Mouse (Mus musculus) gastrocnemius, adult 2 months (tissue): ENCODE results near the gene Heyl. TPM values are rescaled to one million over a fixed set of nuclear protein-coding genes. Genes with fewer than 3 reads are reported as not detected.

Experiments used
- DNase-seq: peaks from one replicate; pipeline ENCODE4 v3.0.0; 2022
- H3K27ac ChIP-seq: fragments of 200-600 bp; 2 replicates; pipeline ENCODE4 v1.8.1; 2022; ENCODE audit warnings: mild to moderate bottlenecking
- H3K4me3 ChIP-seq: fragments of 200-600 bp; 2 replicates; pipeline ENCODE4 v1.8.1; 2022; ENCODE audit warnings: mild to moderate bottlenecking, moderate library complexity
- CTCF ChIP-seq: fragments of 200-600 bp; IDR thresholded peaks from 2 replicates; pipeline ENCODE4 v1.8.1; 2022; ENCODE audit warnings: antibody characterized with exemption, mild to moderate bottlenecking, moderate library complexity
- intact Hi-C: fragments of 180-260 bp; cut with DNase I; formaldehyde crosslinking; loops from one replicate; pipeline ENCODE4 v1.15.1; 2025
- long read RNA-seq, 2 experiments: library from polyadenylated mRNA; stranded (forward); transcript quantifications; one replicate each; pipeline ENCODE4 v2.0.0; 2021
- total RNA-seq, 2 experiments: library from RNA; stranded (reverse); gene quantifications; 2 replicates each; pipeline ENCODE4 v1.2.3; 2021

The Heyl gene
- 1 to 10 TPM; 5.1 to 6.4 TPM for total RNA-seq
- long read RNA-seq, experiment 1, full-length matches to known transcripts: 7 of 10 reads
- long read RNA-seq, experiment 1, partial matches to known transcripts: 0 of 10 reads
- long read RNA-seq, experiment 1, other reads (novel, unspliced or antisense): 3 of 10 reads
- long read RNA-seq, experiment 2, full-length matches to known transcripts: 9 of 12 reads
- long read RNA-seq, experiment 2, partial matches to known transcripts: 0 of 12 reads
- long read RNA-seq, experiment 2, other reads (novel, unspliced or antisense): 3 of 12 reads

DNA sequence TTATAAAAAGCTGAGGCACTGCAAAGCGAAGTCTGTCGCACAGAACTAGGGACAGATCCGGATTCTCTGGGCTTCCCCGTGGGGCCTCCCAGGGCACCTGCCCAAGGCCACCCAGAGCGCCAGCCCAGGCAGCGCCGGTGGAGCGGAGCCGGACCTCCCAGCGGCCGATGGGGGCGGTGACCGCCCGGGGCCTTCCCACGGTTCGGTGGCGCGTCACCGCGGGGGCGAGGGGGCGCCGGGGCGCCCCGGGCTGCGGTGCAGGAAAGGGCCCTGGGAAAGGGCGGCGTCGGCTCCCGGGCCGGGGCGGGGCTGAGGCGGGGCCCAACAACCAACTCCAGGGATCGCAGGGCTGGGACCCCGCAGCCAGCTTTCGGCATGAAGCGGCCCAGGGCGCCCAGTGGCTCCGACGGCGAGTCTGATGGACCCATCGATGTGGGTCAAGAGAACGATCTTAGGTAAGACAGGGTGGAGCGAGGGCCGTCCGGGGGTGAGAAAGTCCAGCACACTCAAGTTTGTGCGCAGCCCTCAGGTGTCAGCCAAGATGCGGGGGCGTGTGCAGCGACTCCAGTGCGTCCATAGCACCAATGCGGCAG, at the start of gene Heyl:
TSS of gene Heyl (plus strand) at position 65 of the 593 bp plus-strand sequence.
- peak within 1 kb of the TSS; percentile 83 for H3K27ac ChIP-seq

GRCm38 (mm10) chr4:123184816-123185215, 48.5 kb upstream of the Heyl start:
- DNase-seq: no peak
- intact Hi-C loops: no loop called here
- no peak for TF ChIP-seq CTCF
- Histone ChIP-seq H3K27ac (no peak overlapping the region), H3K4me3 (no peak overlapping the region)

More for the DNA sequence above, at the start of gene Heyl:
- H3K4me3 ChIP-seq: peak within 1 kb of the TSS; percentile 74
- DNase-seq: peak; percentile 76
- intact Hi-C loops: no loop called here
- no peak for TF ChIP-seq CTCF

GRCm38 (mm10) chr4:123192336-123192735, 41.0 kb upstream of the Heyl start:
- Histone ChIP-seq H3K4me3 (no peak overlapping the region), H3K27ac (no peak overlapping the region)
- TF ChIP-seq CTCF: no peak
- DNase-seq: no peak
- intact Hi-C loops: no loop called here

- H3K27ac ChIP-seq: no peak overlapping the region
- no peak for TF ChIP-seq CTCF
- intact Hi-C loops: no loop called here
These were observed 39.6 kb upstream of the Heyl start for GRCm38 (mm10) chr4:123193791-123194190.

GRCm38 (mm10) chr4:123196695-123197094, 36.7 kb upstream of the Heyl start:
- DNase-seq: no peak
- H3K4me3 ChIP-seq: no peak overlapping the region
- no peak overlapping the region for H3K27ac ChIP-seq
- no peak for TF ChIP-seq CTCF
- intact Hi-C loops: no loop called here

More at GRCm38 (mm10) chr4:123193791-123194190, 39.6 kb upstream of the Heyl start:
- no peak overlapping the region for H3K4me3 ChIP-seq
- DNase-seq: no peak

GRCm38 (mm10) chr4:123200771-123201185, 32.6 kb upstream of the Heyl start:
- H3K27ac ChIP-seq: peak overlapping the region; percentile 90
- intact Hi-C loops: loop anchor here (1.0 kb wide), 1 partner anchor 44 kb away; no protein-coding TSS in a partner anchor
- peak; percentile 78 for DNase-seq
- peak; percentile 96 for TF ChIP-seq CTCF
- H3K4me3 ChIP-seq: peak overlapping the region; percentile 79

DNA sequence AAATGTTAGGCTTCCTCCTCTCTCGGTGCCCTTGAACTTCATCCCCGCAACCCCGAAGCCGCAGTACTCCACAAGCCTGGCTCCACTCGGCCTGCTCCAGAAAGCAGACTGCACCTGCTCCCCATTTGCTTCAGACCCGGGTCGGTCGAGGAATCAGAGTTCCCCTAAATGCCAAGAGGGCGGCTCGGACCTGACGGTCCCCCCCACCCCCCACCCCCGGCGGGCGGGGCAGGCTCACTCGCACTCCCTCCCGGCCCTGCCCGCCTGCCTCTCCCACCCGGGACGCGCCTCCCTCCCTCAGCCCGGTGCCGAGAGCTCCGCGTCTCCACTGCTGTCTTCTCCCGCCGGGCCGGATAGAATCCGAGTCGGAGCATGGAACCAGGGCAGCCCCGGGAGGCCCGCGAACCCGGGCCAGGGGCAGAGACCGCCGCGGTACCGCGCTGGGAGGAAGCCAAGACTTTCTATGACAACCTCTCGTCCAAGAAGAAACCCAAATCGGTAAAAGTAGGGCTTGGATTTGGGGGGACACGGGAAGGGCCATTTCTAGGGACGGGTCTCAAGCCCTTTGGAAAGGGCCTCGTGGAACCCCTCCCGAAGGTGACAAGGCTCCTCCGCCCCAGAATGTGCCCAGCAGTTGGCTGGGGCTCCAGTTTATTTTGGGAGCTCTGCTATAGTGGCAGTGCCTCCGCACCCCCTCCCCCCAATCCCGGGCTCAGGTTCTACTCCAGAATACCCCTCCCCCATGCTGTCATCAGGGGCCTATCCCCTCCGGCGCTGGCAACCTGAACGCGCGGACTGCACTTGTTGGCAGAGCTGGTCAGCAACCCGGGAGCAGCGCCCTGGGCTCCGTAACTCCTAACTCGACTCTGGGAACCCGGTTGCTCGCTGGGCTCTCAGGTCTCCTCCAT, 31.9 kb upstream of the Heyl start, which contains the start of gene Nt5c1a:
TSS of gene Nt5c1a (plus strand) at position 319 of the 908 bp plus-strand sequence.
- intact Hi-C loops: no loop called here
- peak within 1 kb of the TSS; percentile 79 for H3K4me3 ChIP-seq
- peak within 1 kb of the TSS; percentile 90 for H3K27ac ChIP-seq
- TF ChIP-seq CTCF: no peak
- peak; percentile 92 for DNase-seq

DNA sequence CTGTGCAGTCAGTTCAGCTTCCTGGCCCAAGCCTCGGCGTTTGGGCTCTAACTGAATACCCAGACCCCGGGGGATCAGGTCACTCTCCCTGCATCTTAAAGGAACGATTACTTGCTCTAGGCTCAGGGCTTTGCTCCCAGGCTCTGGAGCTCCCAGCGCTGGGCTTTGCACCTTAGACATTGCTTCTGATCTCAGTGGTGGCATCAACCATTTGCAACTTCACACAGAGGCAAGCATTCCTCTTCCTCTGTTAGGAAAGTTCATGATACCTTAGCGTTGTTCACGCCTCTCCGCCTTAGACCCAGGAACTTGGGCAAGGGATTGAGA, 31.3 kb upstream of the Heyl start:
- no peak for DNase-seq
- intact Hi-C loops: no loop called here
- TF ChIP-seq CTCF: no peak
- Histone ChIP-seq H3K27ac (peak overlapping the region; percentile 90), H3K4me3 (peak overlapping the region; percentile 79)

DNA sequence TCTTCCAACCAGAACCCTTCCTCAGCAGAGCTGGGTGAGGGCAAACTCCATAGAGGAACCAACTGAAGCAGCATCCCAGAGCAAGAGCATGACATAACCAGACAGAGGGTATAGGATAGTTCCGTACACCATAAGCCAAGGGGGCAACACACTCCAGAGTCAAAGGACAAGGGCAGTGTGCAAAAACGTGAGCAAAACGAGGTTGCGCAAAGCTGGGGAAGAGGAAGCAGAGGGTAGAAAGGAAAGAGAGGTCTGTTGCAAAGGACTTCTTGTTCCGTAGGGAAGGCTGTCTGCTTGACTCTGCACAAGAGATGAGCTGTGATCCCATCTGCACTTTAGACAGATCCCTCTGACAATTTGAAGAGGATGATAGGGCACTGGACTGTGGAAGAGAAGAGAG, 26.0 kb upstream of the Heyl start:
- no peak for TF ChIP-seq CTCF
- H3K27ac ChIP-seq: no peak overlapping the region
- intact Hi-C loops: no loop called here
- no peak overlapping the region for H3K4me3 ChIP-seq
- DNase-seq: no peak

DNA sequence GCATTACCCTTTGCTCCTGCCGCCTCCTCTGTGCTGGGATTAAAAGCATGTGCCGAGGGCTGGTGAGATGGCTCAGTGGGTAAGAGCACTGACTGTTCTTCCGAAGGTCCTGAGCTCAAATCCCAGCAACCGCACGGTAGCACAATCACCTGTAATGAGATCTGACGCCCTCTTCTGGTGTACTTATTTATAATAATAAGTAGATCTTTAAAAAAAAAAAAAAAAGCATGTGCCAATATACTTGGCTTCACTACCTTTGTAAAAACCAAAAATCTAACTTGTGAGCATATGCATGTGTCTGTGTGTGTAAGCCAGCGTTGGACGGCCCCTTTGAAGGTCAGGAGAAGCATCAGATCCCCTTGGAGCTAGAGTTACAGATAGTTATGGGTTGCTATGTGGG, 22.4 kb upstream of the Heyl start:
- no peak for DNase-seq
- intact Hi-C loops: no loop called here

GRCm38 (mm10) chr4:123211453-123211852, 21.9 kb upstream of the Heyl start:
- H3K27ac ChIP-seq: no peak overlapping the region
- TF ChIP-seq CTCF: no peak
- no peak overlapping the region for H3K4me3 ChIP-seq
- DNase-seq: no peak
- intact Hi-C loops: no loop called here

More for the DNA sequence above, 22.4 kb upstream of the Heyl start:
- Histone ChIP-seq H3K4me3 (no peak overlapping the region), H3K27ac (no peak overlapping the region)
- TF ChIP-seq CTCF: no peak

GRCm38 (mm10) chr4:123212330-123212729, 21.0 kb upstream of the Heyl start:
- intact Hi-C loops: no loop called here
- DNase-seq: no peak
- H3K27ac ChIP-seq: no peak overlapping the region
- no peak overlapping the region for H3K4me3 ChIP-seq
- no peak for TF ChIP-seq CTCF

DNA sequence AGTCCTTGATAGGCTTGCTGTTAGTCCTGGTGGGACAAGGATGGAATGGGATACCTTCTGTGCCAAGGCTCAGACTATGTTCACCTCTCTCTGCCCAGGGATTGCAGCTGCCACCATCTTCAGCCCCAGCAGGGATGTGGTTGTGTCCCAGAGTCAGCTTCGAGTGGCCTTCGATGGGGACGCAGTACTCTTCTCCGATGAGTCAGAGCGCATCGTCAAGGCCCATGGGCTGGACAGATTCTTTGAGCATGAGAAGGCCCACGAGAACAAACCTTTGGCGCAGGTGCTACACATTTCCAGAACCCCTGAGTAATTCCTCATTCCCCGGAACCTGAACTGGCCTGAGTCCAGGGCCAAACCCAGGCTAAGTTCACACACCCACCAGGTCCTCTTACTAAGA, 19.4 kb upstream of the Heyl start:
- intact Hi-C loops: no loop called here
- Histone ChIP-seq H3K27ac (no peak overlapping the region), H3K4me3 (no peak overlapping the region)
- no peak for DNase-seq
- no peak for TF ChIP-seq CTCF
